Mouse (Mus musculus) hindbrain, embryonic 16.5 days (tissue): ENCODE measurements at regions not wholly inside any gene's neighbourhood (a gene's known extent, or its start where the extent isn't known, plus 50 kb on each side); places are given as distances from the start of the nearest gene placed in this dataset.

Experiments
- ATAC-seq: fragments of 200-750 bp; cut with Nextera tagmentation; 2 replicates; pipeline ENCODE4 v1.8.0; 2017; ENCODE audit warnings: moderate TSS enrichment, moderate library complexity
- H3K27ac ChIP-seq: fragments of 300-500 bp; sonication (generic); 2 replicates; pipeline ENCODE4 v1.5.1; 2014; ENCODE audit warnings: low read depth, mild to moderate bottlenecking, control low read depth, low read length, moderate library complexity
- H3K27me3 ChIP-seq: fragments of 300-500 bp; sonication (generic); replicated peaks from 2 replicates; pipeline ENCODE4 v1.6.1; 2014; ENCODE audit warnings: low read length; ENCODE audit not compliant: control insufficient read depth, insufficient read depth
- H3K36me3 ChIP-seq: fragments of 300-500 bp; sonication (generic); 2 replicates; pipeline ENCODE4 v1.6.1; 2014; ENCODE audit warnings: mild to moderate bottlenecking, low read length, moderate library complexity, mixed read lengths; ENCODE audit not compliant: control insufficient read depth, insufficient read depth
- H3K4me1 ChIP-seq: fragments of 300-500 bp; sonication (generic); 2 replicates; pipeline ENCODE4 v1.6.1; 2014; ENCODE audit warnings: low read depth, low read length; ENCODE audit not compliant: control insufficient read depth, insufficient read depth
- H3K4me2 ChIP-seq: fragments of 300-500 bp; sonication (generic); 2 replicates; pipeline ENCODE4 v1.6.1; 2014; ENCODE audit warnings: mild to moderate bottlenecking, low read length, control low read depth, moderate library complexity
- H3K4me3 ChIP-seq: fragments of 300-500 bp; sonication (generic); 2 replicates; pipeline ENCODE4 v1.5.1; 2014; ENCODE audit warnings: mild to moderate bottlenecking, low read length, control low read depth, moderate library complexity
- H3K9ac ChIP-seq: fragments of 300-500 bp; sonication (generic); 2 replicates; pipeline ENCODE4 v1.6.1; 2014; ENCODE audit warnings: low read depth, mild to moderate bottlenecking, control low read depth, low read length, moderate library complexity
- H3K9me3 ChIP-seq: fragments of 300-500 bp; sonication (generic); 2 replicates; pipeline ENCODE4 v1.6.1; 2014; ENCODE audit warnings: mild to moderate bottlenecking, low read length, moderate library complexity; ENCODE audit not compliant: control insufficient read depth
- WGBS: fragments of 180-500 bp; shearing (Covaris S2); extraction: QIAGEN DNeasy Blood & Tissue Kit; methylation state at CpG from one replicate; pipeline ENCODE4 v1.1.7; 2014; 5-methylcytosine and 5-hydroxymethylcytosine counted together

- no peak overlapping the region for H3K9ac ChIP-seq
- 82% methylated on average over 3 of the region's 3 CpGs for WGBS
- H3K27me3 ChIP-seq, result no peaks in the 10 kb centered on the region
- no peak overlapping the region for H3K4me2 ChIP-seq
- H3K4me3 ChIP-seq, result no peak overlapping the region
- no peak for ATAC-seq
- H3K36me3 ChIP-seq, result no peaks in the 10 kb centered on the region
- H3K4me1 ChIP-seq, result no peaks in the 10 kb centered on the region
- H3K9me3 ChIP-seq, result no peaks in the 10 kb centered on the region
- H3K27ac ChIP-seq, result no peak overlapping the region
Measured at GRCm38 (mm10) chr10:38895656-38896055, 69.7 kb upstream of the Lama4 start.

- no peaks in the 10 kb centered on the region for H3K36me3 ChIP-seq
- H3K4me1 ChIP-seq, result no peaks in the 10 kb centered on the region
- ATAC-seq, result no peak
- H3K27me3 ChIP-seq, result no peaks in the 10 kb centered on the region
- no peaks in the 10 kb centered on the region for H3K9me3 ChIP-seq
- WGBS, result 63% methylated on average over 5 of the region's 5 CpGs
- H3K27ac ChIP-seq, result no peak overlapping the region
- H3K4me2 ChIP-seq, result no peak overlapping the region
- no peak overlapping the region for H3K9ac ChIP-seq
- H3K4me3 ChIP-seq, result no peak overlapping the region
Measured at GRCm38 (mm10) chr10:38897573-38897972, 67.7 kb upstream of the Lama4 start.

- Histone ChIP-seq H3K4me3 (no peak overlapping the region), H3K27me3 (no peaks in the 10 kb centered on the region), H3K9ac (no peak overlapping the region), H3K27ac (no peak overlapping the region), H3K9me3 (no peaks in the 10 kb centered on the region), H3K4me2 (no peak overlapping the region), H3K4me1 (no peaks in the 10 kb centered on the region), H3K36me3 (no peaks in the 10 kb centered on the region)
- ATAC-seq, result no peak
- 17% methylated on average over 3 of the region's 3 CpGs for WGBS
Measured at GRCm38 (mm10) chr10:38906121-38906520, 59.2 kb upstream of the Lama4 start.

- H3K4me2 ChIP-seq, result no peak overlapping the region
- WGBS, result 67% methylated on average over 2 of the region's 2 CpGs
- ATAC-seq, result no peak; the same call in 1 of the 2 replicates
- H3K36me3 ChIP-seq, result no peaks in the 10 kb centered on the region
- no peaks in the 10 kb centered on the region for H3K4me1 ChIP-seq
- H3K9me3 ChIP-seq, result no peaks in the 10 kb centered on the region
- no peak overlapping the region for H3K9ac ChIP-seq
- H3K4me3 ChIP-seq, result no peak overlapping the region
- H3K27ac ChIP-seq, result peak overlapping the region; percentile 20; the same call in 1 of the 2 replicates
- no peaks in the 10 kb centered on the region for H3K27me3 ChIP-seq
Measured at GRCm38 (mm10) chr10:38907835-38908234, 57.5 kb upstream of the Lama4 start.

GRCm38 (mm10) chr10:38908277-38908676, 57.0 kb upstream of the Lama4 start:
- Histone ChIP-seq H3K27me3 (no peaks in the 10 kb centered on the region), H3K4me2 (no peak overlapping the region), H3K36me3 (no peaks in the 10 kb centered on the region), H3K27ac (no peak overlapping the region; the same call in 1 of the 2 replicates), H3K4me3 (no peak overlapping the region), H3K9ac (no peak overlapping the region), H3K4me1 (no peaks in the 10 kb centered on the region), H3K9me3 (no peaks in the 10 kb centered on the region)
- WGBS, result 45% methylated on average over 9 of the region's 9 CpGs
- ATAC-seq, result peak; percentile 94

- no peak overlapping the region for H3K9ac ChIP-seq
- ATAC-seq, result no peak
- H3K4me3 ChIP-seq, result no peak overlapping the region
- no peaks in the 10 kb centered on the region for H3K9me3 ChIP-seq
- H3K27me3 ChIP-seq, result no peaks in the 10 kb centered on the region
- no peak overlapping the region for H3K4me2 ChIP-seq
- no peaks in the 10 kb centered on the region for H3K36me3 ChIP-seq
- 84% methylated on average over 1 of the region's 1 CpGs for WGBS
- no peaks in the 10 kb centered on the region for H3K4me1 ChIP-seq
- no peak overlapping the region for H3K27ac ChIP-seq
Measured at GRCm38 (mm10) chr10:38909152-38909732, 56.1 kb upstream of the Lama4 start.

- WGBS, result 82% methylated on average over 2 of the region's 2 CpGs
- ATAC-seq, result no peak
- H3K27me3 ChIP-seq, result no peaks in the 10 kb centered on the region
- no peak overlapping the region for H3K4me3 ChIP-seq
- no peak overlapping the region for H3K4me2 ChIP-seq
- H3K4me1 ChIP-seq, result no peaks in the 10 kb centered on the region
- no peak overlapping the region for H3K27ac ChIP-seq
- no peaks in the 10 kb centered on the region for H3K36me3 ChIP-seq
- H3K9me3 ChIP-seq, result no peaks in the 10 kb centered on the region
- H3K9ac ChIP-seq, result no peak overlapping the region
Measured at GRCm38 (mm10) chr10:38909843-38910242, 55.5 kb upstream of the Lama4 start.

- no peak for ATAC-seq
- no peak overlapping the region for H3K4me3 ChIP-seq
- no peaks in the 10 kb centered on the region for H3K36me3 ChIP-seq
- no peak overlapping the region for H3K27ac ChIP-seq
- H3K27me3 ChIP-seq, result no peaks in the 10 kb centered on the region
- 94% methylated on average over 2 of the region's 2 CpGs for WGBS
- H3K9me3 ChIP-seq, result no peaks in the 10 kb centered on the region
- H3K9ac ChIP-seq, result no peak overlapping the region
- no peaks in the 10 kb centered on the region for H3K4me1 ChIP-seq
- no peak overlapping the region for H3K4me2 ChIP-seq
Measured at GRCm38 (mm10) chr10:38913013-38913412, 52.3 kb upstream of the Lama4 start.
